Mouse (Mus musculus) thymus, adult 2 months (tissue): Measurements from ENCODE around the gene Kcnc4. TPM values are rescaled to one million over a fixed set of nuclear protein-coding genes. Genes with fewer than 3 reads are reported as not detected.

Experiments used
- DNase-seq: peaks from one replicate; pipeline ENCODE4 v3.0.0; 2021
- H3K27ac ChIP-seq: fragments of 200-500 bp; 2 replicates; pipeline ENCODE4 v1.5.1; 2012; ENCODE audit warnings: low read length, control low read depth; ENCODE audit not compliant: control insufficient read depth, insufficient read depth
- H3K27me3 ChIP-seq: fragments of 200-500 bp; 2 replicates; pipeline ENCODE4 v1.6.1; 2012; ENCODE audit warnings: mild to moderate bottlenecking, low read length, moderate library complexity, mixed read lengths; ENCODE audit not compliant: control insufficient read depth, insufficient read depth
- H3K36me3 ChIP-seq: fragments of 200-500 bp; 2 replicates; pipeline ENCODE4 v1.6.1; 2012; ENCODE audit warnings: mild to moderate bottlenecking, low read length, moderate library complexity; ENCODE audit not compliant: control insufficient read depth, insufficient read depth
- H3K4me1 ChIP-seq: fragments of 200-500 bp; replicated peaks from 2 replicates; pipeline ENCODE4 v1.6.1; 2012; ENCODE audit warnings: low read length; ENCODE audit not compliant: control insufficient read depth, insufficient read depth
- H3K4me3 ChIP-seq: fragments of 200-500 bp; 2 replicates; pipeline ENCODE4 v1.5.1; 2012; ENCODE audit warnings: mild to moderate bottlenecking, low read length, control low read depth, moderate library complexity; ENCODE audit not compliant: control insufficient read depth, insufficient read depth
- CTCF ChIP-seq: fragments of 200-500 bp; IDR thresholded peaks from 2 replicates; pipeline ENCODE4 v1.5.1; 2012; ENCODE audit warnings: mild to moderate bottlenecking, control low read depth, low read length, moderate library complexity, borderline replicate concordance; ENCODE audit not compliant: control insufficient read depth, poor library complexity, insufficient read depth; ENCODE audit errors: extremely low read depth
- POLR2A ChIP-seq: fragments of 200-500 bp; IDR thresholded peaks from 2 replicates; pipeline ENCODE4 v1.6.1; 2012; ENCODE audit warnings: mild to moderate bottlenecking, low read length, control low read depth, moderate library complexity; ENCODE audit not compliant: control insufficient read depth, poor library complexity, insufficient read depth; ENCODE audit errors: extremely low read depth
- WGBS: fragments of 180-500 bp; shearing (Covaris S2); methylation state at CpG from one replicate; pipeline ENCODE4 v1.1.7; 2018; 5-methylcytosine and 5-hydroxymethylcytosine counted together
- polyA plus RNA-seq: library from polyadenylated mRNA; depleted of rRNA; stranded (reverse); fragments of >200 nt; gene quantifications from 2 replicates; pipeline ENCODE4 v1.2.3, GENCODE M21; 2012

Gene Kcnc4
- polyA plus RNA-seq, 1 experiment = 0.31 TPM

- no peak overlapping the region for H3K27ac ChIP-seq
- DNase-seq = no peak
- 31% methylated on average over 11 of the region's 11 CpGs for WGBS
These were observed 23.9 kb upstream of the Kcnc4 start for GRCm38 (mm10) chr3:107483290-107483689.

GRCm38 (mm10) chr3:107480660-107481059 is 21.3 kb upstream of the Kcnc4 start:
- Histone ChIP-seq H3K27me3 (no peaks in the 10 kb centered on the region), H3K27ac (no peak overlapping the region), H3K4me3 (no peak overlapping the region), H3K4me1 (no peaks in the 10 kb centered on the region), H3K36me3 (no peaks in the 10 kb centered on the region)
- WGBS = 36% methylated on average over 3 of the region's 3 CpGs
- TF ChIP-seq CTCF (no peak), POLR2A (no peak)
- DNase-seq = no peak

More at GRCm38 (mm10) chr3:107483290-107483689, 23.9 kb upstream of the Kcnc4 start:
- TF ChIP-seq POLR2A = no peak
- TF ChIP-seq CTCF = no peak
- Histone ChIP-seq H3K4me3 (no peak overlapping the region), H3K36me3 (no peaks in the 10 kb centered on the region), H3K27me3 (no peaks in the 10 kb centered on the region), H3K4me1 (no peaks in the 10 kb centered on the region)

- no peak for DNase-seq
- Histone ChIP-seq H3K4me3 (no peak overlapping the region), H3K4me1 (no peaks in the 10 kb centered on the region), H3K27me3 (no peaks in the 10 kb centered on the region), H3K27ac (no peak overlapping the region), H3K36me3 (no peaks in the 10 kb centered on the region)
- 32% methylated on average over 6 of the region's 6 CpGs for WGBS
- TF ChIP-seq CTCF (peak; percentile 80; the same call in 1 of the 2 replicates), POLR2A (no peak)
These were observed 12.8 kb upstream of the Kcnc4 start for GRCm38 (mm10) chr3:107472198-107472597.

GRCm38 (mm10) chr3:107469059-107469458 is 9.7 kb upstream of the Kcnc4 start:
- WGBS = 86% methylated on average over 4 of the region's 4 CpGs
- no peaks in the 10 kb centered on the region for H3K27me3 ChIP-seq

GRCm38 (mm10) chr3:107468106-107468505 is 8.8 kb upstream of the Kcnc4 start:
- DNase-seq = no peak
- no peaks in the 10 kb centered on the region for H3K27me3 ChIP-seq
- H3K4me3 ChIP-seq = no peak overlapping the region
- no peak overlapping the region for H3K27ac ChIP-seq
- no peak for TF ChIP-seq POLR2A
- TF ChIP-seq CTCF = no peak
- no peaks in the 10 kb centered on the region for H3K4me1 ChIP-seq
- WGBS = 70% methylated on average over 11 of the region's 11 CpGs
- no peaks in the 10 kb centered on the region for H3K36me3 ChIP-seq

More at GRCm38 (mm10) chr3:107469059-107469458, 9.7 kb upstream of the Kcnc4 start:
- Histone ChIP-seq H3K36me3 (no peaks in the 10 kb centered on the region), H3K27ac (no peak overlapping the region), H3K4me3 (no peak overlapping the region), H3K4me1 (no peaks in the 10 kb centered on the region)
- no peak for DNase-seq
- TF ChIP-seq POLR2A (no peak), CTCF (no peak)

GRCm38 (mm10) chr3:107466577-107466976 is 7.2 kb upstream of the Kcnc4 start:
- TF ChIP-seq POLR2A = no peak
- TF ChIP-seq CTCF = peak; percentile 46; the same call in 1 of the 2 replicates
- Histone ChIP-seq H3K27me3 (no peaks in the 10 kb centered on the region), H3K27ac (no peak overlapping the region), H3K4me1 (no peaks in the 10 kb centered on the region), H3K36me3 (no peaks in the 10 kb centered on the region), H3K4me3 (no peak overlapping the region)
- WGBS = 3% methylated on average over 6 of the region's 6 CpGs
- peak; percentile 69 for DNase-seq

GRCm38 (mm10) chr3:107462160-107462559 is 2.8 kb upstream of the Kcnc4 start:
- H3K4me1 ChIP-seq = no peaks in the 10 kb centered on the region
- no peak overlapping the region for H3K27ac ChIP-seq
- H3K36me3 ChIP-seq = no peaks in the 10 kb centered on the region
- WGBS = 28% methylated on average over 5 of the region's 5 CpGs
- peak; percentile 68 for DNase-seq
- H3K27me3 ChIP-seq = peaks cover 11% of the 10 kb centered on the region; the same call in 1 of the 2 replicates
- H3K4me3 ChIP-seq = no peak overlapping the region
- TF ChIP-seq POLR2A = no peak
- TF ChIP-seq CTCF = peak; percentile 77; the same call in 1 of the 2 replicates
